Mouse (Mus musculus) neural tube, embryonic 13.5 days (tissue): ENCODE measurements around the gene Pla2g6. TPM values are rescaled to one million over a fixed set of nuclear protein-coding genes. Genes with fewer than 3 reads are reported as not detected.

Experiments used
- ATAC-seq: fragments of 200-750 bp; cut with Nextera tagmentation; 2 replicates; pipeline ENCODE4 v1.8.0; 2017; ENCODE audit warnings: low read depth, mild to moderate bottlenecking, moderate TSS enrichment, moderate library complexity
- H3K27ac ChIP-seq: fragments of 300-500 bp; sonication (generic); replicated peaks from 2 replicates; pipeline ENCODE4 v1.5.1; 2015; ENCODE audit warnings: moderate library complexity, mild to moderate bottlenecking, inconsistent platforms
- H3K27me3 ChIP-seq: fragments of 300-500 bp; sonication (generic); 2 replicates; pipeline ENCODE4 v1.6.1; 2015; ENCODE audit warnings: mild to moderate bottlenecking, inconsistent platforms
- H3K36me3 ChIP-seq: fragments of 300-500 bp; sonication (generic); 2 replicates; pipeline ENCODE4 v1.6.1; 2015; ENCODE audit warnings: mild to moderate bottlenecking, inconsistent platforms
- H3K4me1 ChIP-seq: fragments of 300-500 bp; sonication (generic); replicated peaks from 2 replicates; pipeline ENCODE4 v1.6.1; 2015; ENCODE audit warnings: inconsistent platforms
- H3K4me2 ChIP-seq: fragments of 300-500 bp; sonication (generic); 2 replicates; pipeline ENCODE4 v1.6.1; 2015; ENCODE audit warnings: inconsistent platforms, mild to moderate bottlenecking, moderate library complexity
- H3K4me3 ChIP-seq: fragments of 300-500 bp; sonication (generic); 2 replicates; pipeline ENCODE4 v1.5.1; 2015; ENCODE audit warnings: mild to moderate bottlenecking, inconsistent platforms
- H3K9ac ChIP-seq: fragments of 300-500 bp; sonication (generic); 2 replicates; pipeline ENCODE4 v1.6.1; 2015; ENCODE audit warnings: moderate library complexity, mild to moderate bottlenecking, inconsistent platforms
- H3K9me3 ChIP-seq: fragments of 300-500 bp; sonication (generic); 2 replicates; pipeline ENCODE4 v1.6.1; 2016; ENCODE audit warnings: inconsistent platforms
- WGBS: fragments of 180-500 bp; shearing (Covaris S2); methylation state at CpG from one replicate; pipeline ENCODE4 v1.1.7; 2015; 5-methylcytosine and 5-hydroxymethylcytosine counted together
- polyA plus RNA-seq: library from polyadenylated mRNA; unstranded; fragments of >200 nt; fragmentation: Nextera tagmentation; extraction: Ambion mirVana; gene quantifications from 2 replicates; pipeline ENCODE4 v1.2.1, GENCODE M21; 2015

The Pla2g6 gene
- polyA plus RNA-seq, 1 experiment from 2014 or later, result 34.1 TPM

DNA sequence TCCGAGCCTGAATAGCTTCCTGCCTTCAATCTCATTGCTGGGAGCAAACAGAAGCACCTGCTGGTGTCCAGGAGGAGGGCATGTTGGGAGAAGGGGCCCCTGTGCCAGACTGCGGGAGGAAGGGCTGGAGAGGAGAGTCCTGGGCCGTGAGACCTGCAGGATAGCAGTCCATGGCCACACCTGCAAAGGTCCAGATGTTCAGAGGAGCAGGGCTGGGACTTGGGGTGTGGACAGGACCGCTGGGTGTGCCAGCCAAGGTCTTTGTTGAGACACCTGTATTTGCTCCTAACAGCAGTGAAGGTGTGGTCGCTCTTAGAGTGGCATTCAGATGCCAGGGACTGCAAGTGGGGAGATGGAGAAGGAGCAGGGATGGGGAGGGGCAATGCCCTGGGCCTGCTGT is 45.8 kb downstream of the Pla2g6 start:
- Histone ChIP-seq H3K9ac (no peak overlapping the region), H3K27me3 (no peaks in the 10 kb centered on the region), H3K36me3 (peaks cover 16% of the 10 kb centered on the region; the same call in 1 of the 2 replicates), H3K9me3 (no peaks in the 10 kb centered on the region), H3K27ac (no peak overlapping the region), H3K4me1 (no peaks in the 10 kb centered on the region), H3K4me3 (no peak overlapping the region), H3K4me2 (no peak overlapping the region)
- 74% methylated on average over 5 of the region's 5 CpGs for WGBS
- ATAC-seq, result no peak

DNA sequence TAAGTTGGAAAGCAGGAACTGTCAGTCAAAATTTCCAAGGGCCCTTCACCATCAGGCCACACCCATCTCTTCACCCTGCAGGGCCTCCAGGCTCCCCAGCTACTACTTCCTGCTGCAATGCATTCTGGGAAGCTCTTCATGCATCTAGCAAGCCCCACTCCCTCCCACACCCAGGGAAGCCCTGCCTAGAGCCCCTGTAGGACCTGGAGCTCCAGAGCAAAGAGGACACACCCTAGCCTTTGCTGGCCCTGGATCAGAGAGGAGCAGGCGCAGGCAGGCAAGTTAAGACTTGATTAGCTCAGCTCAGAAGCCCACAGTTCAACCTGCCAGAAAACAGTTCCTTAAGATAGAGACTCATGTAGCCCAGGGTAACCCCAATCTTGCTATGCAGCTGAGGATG is 46.8 kb downstream of the Pla2g6 start:
- WGBS, result 90% methylated on average over 1 of the region's 1 CpGs
- H3K9ac ChIP-seq, result no peak overlapping the region
- no peaks in the 10 kb centered on the region for H3K9me3 ChIP-seq
- peaks cover 7% of the 10 kb centered on the region; the same call in 1 of the 2 replicates for H3K36me3 ChIP-seq
- no peaks in the 10 kb centered on the region for H3K27me3 ChIP-seq
- H3K27ac ChIP-seq, result no peak overlapping the region
- ATAC-seq, result no peak
- no peak overlapping the region for H3K4me2 ChIP-seq
- no peaks in the 10 kb centered on the region for H3K4me1 ChIP-seq
- no peak overlapping the region for H3K4me3 ChIP-seq

DNA sequence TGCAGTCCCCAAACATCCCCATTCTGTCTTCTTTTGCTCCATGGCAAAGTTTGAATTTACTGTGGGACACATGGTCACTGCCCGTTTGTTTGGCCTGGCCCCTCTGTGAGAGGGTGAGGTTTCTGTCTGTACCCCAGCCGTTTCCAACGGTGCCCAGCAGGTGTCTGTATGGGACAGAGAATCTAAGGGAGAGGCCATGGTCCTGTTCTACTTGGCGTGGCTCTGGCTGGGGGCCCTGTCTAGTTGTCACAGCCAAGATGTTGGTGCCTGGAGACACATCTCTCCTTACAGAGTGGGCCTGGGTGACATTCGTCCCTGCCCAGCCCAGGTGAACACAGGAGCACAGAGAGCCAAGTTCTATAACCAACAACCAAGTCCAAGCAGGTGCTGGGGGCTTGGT is 47.3 kb downstream of the Pla2g6 start:
- H3K4me1 ChIP-seq, result no peaks in the 10 kb centered on the region
- H3K27me3 ChIP-seq, result no peaks in the 10 kb centered on the region
- ATAC-seq, result no peak
- H3K36me3 ChIP-seq, result peaks cover 2% of the 10 kb centered on the region; the same call in 1 of the 2 replicates
- H3K4me3 ChIP-seq, result no peak overlapping the region
- no peaks in the 10 kb centered on the region for H3K9me3 ChIP-seq
- no peak overlapping the region for H3K4me2 ChIP-seq
- no peak overlapping the region for H3K27ac ChIP-seq
- 58% methylated on average over 5 of the region's 5 CpGs for WGBS
- no peak overlapping the region for H3K9ac ChIP-seq

DNA sequence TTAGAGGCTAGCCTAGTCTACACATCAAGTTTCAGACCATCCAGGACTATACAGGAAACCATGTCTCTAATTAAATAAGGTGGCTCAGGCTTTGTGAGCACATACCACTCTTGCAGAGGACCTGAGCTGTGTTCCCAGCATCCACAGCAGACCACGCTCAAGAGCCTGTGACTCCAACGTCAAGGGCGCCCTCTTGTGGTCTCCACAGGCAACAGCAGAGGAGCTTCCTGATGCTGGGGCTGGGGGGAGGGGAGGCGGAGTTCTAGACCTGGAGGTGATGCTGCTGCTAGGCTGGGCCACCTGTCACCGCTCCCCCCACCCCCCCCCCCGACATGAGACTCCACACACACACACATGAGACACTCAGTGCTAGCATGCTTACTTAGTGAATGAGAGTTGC is 48.0 kb downstream of the Pla2g6 start:
- Histone ChIP-seq H3K27me3 (no peaks in the 10 kb centered on the region), H3K9me3 (no peaks in the 10 kb centered on the region)
- 29% methylated on average over 6 of the region's 6 CpGs for WGBS

DNA sequence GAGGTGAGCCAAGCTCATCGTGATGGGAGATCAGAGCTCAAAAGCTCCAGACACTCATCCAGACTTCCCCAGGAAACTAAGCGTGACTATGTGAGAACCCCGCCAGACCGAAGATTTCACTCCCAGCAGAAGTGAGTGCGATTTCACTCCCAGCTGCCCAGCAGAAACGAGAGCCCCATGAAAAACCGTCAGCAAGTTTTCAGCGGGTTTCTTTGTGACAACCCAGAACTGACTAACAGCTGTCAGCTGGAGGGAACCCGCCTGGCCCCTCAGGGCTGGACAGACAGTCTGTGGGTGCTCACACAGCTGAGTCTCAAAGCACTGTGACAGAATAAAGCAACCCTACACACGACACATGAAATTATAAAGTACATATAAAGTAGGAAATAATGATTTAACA is 50.5 kb downstream of the Pla2g6 start:
- Histone ChIP-seq H3K9ac (no peak overlapping the region), H3K36me3 (no peaks in the 10 kb centered on the region), H3K4me3 (no peak overlapping the region), H3K9me3 (no peaks in the 10 kb centered on the region), H3K4me2 (no peak overlapping the region), H3K27me3 (no peaks in the 10 kb centered on the region), H3K4me1 (peaks cover 6% of the 10 kb centered on the region), H3K27ac (no peak overlapping the region)
- no peak for ATAC-seq
- 63% methylated on average over 10 of the region's 10 CpGs for WGBS

More for the DNA sequence above, 48.0 kb downstream of the Pla2g6 start:
- no peak overlapping the region for H3K4me2 ChIP-seq
- ATAC-seq, result no peak
- no peak overlapping the region for H3K4me3 ChIP-seq
- H3K36me3 ChIP-seq, result no peaks in the 10 kb centered on the region
- H3K9ac ChIP-seq, result no peak overlapping the region
- no peak overlapping the region for H3K27ac ChIP-seq
- H3K4me1 ChIP-seq, result no peaks in the 10 kb centered on the region

DNA sequence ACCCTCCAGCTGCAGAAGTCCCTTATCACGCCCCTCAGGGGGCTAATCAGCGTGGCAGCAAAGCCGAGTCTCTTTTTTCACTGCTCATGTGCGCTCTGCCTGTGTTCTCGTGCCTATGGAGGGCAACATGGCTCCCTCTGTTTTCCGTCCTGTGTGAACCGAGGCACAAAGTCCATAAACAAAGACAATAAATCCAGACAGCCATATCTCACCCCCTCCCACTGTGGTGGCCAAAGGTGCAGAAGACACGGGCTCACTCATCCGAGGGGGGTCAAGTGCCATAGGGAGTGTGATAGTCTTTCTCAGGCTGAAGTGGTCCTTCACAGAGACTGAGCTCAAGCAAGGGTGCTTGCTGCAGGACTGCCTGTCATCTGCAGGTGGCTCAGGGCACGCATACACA is 55.2 kb downstream of the Pla2g6 start:
- 40% methylated on average over 10 of the region's 10 CpGs for WGBS
- Histone ChIP-seq H3K36me3 (no peaks in the 10 kb centered on the region), H3K4me3 (no peak overlapping the region), H3K9me3 (no peaks in the 10 kb centered on the region), H3K27me3 (peaks cover 5% of the 10 kb centered on the region; the same call in 1 of the 2 replicates), H3K4me2 (no peak overlapping the region), H3K27ac (no peak overlapping the region), H3K9ac (no peak overlapping the region), H3K4me1 (peaks cover 21% of the 10 kb centered on the region)
- no peak for ATAC-seq

DNA sequence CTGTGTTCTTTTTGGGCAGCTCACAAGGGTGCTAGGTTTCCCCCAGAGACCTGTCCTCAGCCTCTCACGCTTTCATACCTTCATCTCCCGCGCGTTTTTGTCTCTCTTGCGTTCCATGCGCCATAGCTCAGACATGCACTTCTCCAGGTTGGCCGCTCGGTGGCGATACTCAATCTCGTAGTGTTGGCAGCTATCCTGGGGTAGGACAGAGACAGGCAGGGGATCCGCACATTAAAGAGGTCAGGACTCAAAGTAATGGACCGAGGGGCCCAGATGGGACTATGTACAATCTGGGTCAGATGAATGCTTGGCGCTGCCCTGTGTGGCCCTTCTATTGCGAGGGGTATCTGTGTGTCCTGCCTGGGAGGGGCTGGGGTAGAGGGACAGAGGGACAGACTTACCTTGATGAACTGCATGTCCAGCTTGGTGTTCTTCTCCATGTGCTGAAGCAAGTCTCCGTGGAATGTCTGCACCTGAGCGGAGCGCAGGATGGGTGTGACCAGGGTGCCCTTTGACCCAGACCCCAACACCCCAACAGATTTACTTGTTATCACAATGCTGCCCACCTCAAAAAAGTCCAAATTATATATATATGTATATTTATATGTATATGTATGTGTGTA is 57.0 kb downstream of the Pla2g6 start:
- Histone ChIP-seq H3K27me3 (peaks cover 5% of the 10 kb centered on the region; the same call in 1 of the 2 replicates), H3K9me3 (no peaks in the 10 kb centered on the region), H3K27ac (no peak overlapping the region), H3K4me3 (peak overlapping the region; percentile 36), H3K9ac (peak overlapping the region; percentile 35), H3K4me2 (peak overlapping the region; percentile 73), H3K4me1 (peaks cover 21% of the 10 kb centered on the region), H3K36me3 (no peaks in the 10 kb centered on the region)
- 16% methylated on average over 17 of the region's 17 CpGs for WGBS
- ATAC-seq, result peak; percentile 60

DNA sequence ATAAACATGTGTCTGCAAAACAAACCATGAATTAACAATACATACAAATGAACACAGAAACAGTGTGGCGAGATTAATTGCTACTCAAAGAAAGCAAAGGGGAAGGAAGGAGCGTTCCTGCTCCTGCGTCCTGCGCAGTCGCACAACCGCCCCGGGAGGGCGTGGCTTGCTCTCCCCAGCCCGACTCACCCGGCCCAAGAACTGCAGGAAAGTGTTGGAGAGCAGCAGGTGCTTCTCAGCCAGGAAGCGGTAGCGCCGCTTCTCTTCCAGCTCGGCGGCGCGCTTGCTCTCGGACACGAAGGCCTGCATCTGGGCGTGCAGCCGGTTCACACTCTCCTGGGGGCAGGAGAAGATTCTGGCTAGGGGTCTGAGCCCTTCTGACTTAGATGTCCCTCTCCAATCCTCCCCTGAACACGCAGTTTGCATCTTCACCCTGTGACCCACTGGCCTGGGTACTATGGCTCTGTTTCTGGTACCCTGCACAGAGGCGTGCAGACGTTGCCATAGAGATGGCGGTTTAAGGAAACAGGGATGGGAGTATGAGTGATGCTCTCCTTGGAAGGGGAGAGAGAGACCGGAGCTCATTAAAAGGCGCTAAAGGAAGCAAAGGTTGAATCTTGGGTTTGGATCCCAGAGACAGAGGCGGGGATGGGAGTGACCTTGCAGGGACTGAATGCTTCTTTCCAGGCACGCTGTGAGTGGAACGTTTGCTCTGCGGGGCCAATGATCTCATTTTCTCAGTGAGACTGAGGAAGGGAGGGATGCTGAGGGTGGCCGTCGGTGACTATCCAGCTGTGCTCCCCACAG is 57.7 kb downstream of the Pla2g6 start:
- H3K36me3 ChIP-seq, result no peaks in the 10 kb centered on the region
- no peak overlapping the region for H3K27ac ChIP-seq
- H3K9me3 ChIP-seq, result no peaks in the 10 kb centered on the region
- peaks cover 21% of the 10 kb centered on the region for H3K4me1 ChIP-seq
- peak overlapping the region; percentile 36 for H3K4me3 ChIP-seq
- peaks cover 5% of the 10 kb centered on the region; the same call in 1 of the 2 replicates for H3K27me3 ChIP-seq
- peak; percentile 83 for ATAC-seq
- H3K9ac ChIP-seq, result peak overlapping the region; percentile 35
- peak overlapping the region; percentile 73 for H3K4me2 ChIP-seq
- WGBS, result under 1% methylated on average over 33 of the region's 33 CpGs

DNA sequence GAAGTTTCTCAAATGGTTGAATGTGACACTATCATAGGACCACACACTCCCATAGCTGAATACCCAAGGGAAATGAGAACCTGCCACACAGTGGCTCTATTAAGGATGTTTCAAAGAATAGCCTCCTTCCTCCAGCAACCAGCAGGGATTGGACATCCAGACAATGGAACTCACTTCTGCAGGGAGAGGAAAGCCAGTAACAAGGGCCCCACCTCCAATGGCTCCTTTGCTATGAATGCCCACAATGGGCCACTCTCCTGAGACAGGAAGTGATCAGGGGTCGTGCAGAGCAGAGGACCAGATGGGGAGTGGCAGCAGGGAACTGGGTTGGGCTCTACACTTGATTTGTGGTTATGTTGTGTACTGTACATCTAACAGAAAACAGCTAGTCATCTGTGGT is 59.7 kb downstream of the Pla2g6 start:
- Histone ChIP-seq H3K4me1 (peaks cover 21% of the 10 kb centered on the region), H3K4me2 (no peak overlapping the region), H3K36me3 (no peaks in the 10 kb centered on the region), H3K9ac (no peak overlapping the region), H3K27me3 (peaks cover 16% of the 10 kb centered on the region), H3K27ac (no peak overlapping the region), H3K4me3 (no peak overlapping the region), H3K9me3 (no peaks in the 10 kb centered on the region)
- 21% methylated on average over 1 of the region's 1 CpGs for WGBS
- no peak for ATAC-seq

DNA sequence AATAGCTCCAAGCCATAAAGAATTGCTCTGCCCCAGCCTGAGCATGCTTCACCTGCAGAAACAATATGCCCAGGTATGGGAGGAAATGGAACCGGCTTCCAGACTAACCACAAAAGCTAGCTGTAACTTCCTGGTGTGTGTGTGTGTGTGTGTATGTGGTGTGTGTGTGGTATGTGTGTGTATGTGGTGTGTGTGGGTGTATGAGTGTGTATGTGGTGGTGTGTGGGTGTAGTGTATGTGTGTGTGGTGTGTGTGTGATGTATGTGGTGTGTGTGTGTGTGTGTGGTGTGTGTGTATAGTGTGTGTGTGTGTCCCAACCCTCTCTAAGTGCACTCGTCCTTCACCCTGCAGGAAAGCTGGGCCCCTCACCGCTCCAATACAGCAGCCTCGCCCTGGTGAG is 62.8 kb downstream of the Pla2g6 start:
- no peak for ATAC-seq
- Histone ChIP-seq H3K27ac (no peak overlapping the region), H3K9ac (no peak overlapping the region), H3K4me2 (no peak overlapping the region), H3K36me3 (no peaks in the 10 kb centered on the region), H3K27me3 (peaks cover 48% of the 10 kb centered on the region), H3K4me3 (no peak overlapping the region), H3K4me1 (peaks cover 23% of the 10 kb centered on the region), H3K9me3 (no peaks in the 10 kb centered on the region)
- WGBS, result 78% methylated on average over 4 of the region's 4 CpGs

DNA sequence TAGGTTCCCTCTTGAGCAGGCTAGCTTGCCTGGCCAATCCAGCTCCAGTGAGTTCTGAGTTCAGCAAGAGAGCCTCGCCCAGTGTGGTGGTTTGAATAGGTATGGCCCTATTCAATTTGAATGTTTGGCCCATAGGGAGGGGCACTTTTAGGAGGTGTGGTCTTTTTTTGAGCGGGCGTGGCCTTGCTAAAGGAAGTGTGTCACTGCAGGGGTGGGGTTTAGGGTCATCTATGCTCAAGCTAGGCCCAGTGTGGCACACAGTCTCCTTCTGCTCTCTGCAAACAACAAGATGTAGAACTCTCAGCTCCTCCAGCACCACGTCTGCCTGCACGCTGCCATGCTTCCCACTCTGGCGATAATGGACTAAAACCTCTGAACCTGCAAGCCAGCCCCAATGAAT is 64.5 kb downstream of the Pla2g6 start:
- Histone ChIP-seq H3K27me3 (peaks cover 59% of the 10 kb centered on the region), H3K4me1 (peaks cover 19% of the 10 kb centered on the region), H3K9me3 (no peaks in the 10 kb centered on the region), H3K9ac (no peak overlapping the region), H3K4me3 (no peak overlapping the region), H3K27ac (no peak overlapping the region), H3K4me2 (no peak overlapping the region), H3K36me3 (no peaks in the 10 kb centered on the region)
- ATAC-seq, result no peak
- WGBS, result 92% methylated on average over 6 of the region's 6 CpGs

DNA sequence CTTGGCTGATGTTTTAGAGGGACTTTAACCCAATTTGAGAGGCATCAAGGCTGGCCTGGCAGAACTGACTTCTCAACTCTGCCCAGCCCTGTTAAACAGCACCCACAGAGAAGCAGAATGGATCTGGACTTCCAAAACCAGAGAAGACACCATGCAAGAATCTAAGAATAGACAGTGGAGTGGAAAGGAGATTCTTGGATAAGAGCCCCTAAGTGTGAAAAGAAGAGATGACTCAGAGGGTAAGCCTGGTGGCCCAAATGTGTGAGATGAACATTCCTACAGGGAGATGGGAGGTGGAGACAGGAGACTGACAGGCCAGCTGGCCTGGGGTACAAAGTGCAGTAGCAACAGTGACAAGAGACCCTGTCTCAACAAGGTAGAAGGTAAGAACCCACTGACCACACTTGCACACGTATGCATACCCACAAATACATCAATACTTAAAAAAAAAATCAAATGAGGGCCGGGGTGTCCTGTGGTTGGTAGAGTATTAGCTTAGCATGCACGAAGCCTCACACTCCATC is 65.3 kb downstream of the Pla2g6 start:
- Histone ChIP-seq H3K9me3 (no peaks in the 10 kb centered on the region), H3K27ac (no peak overlapping the region), H3K4me3 (no peak overlapping the region), H3K4me2 (0 out of 2 replicates have a peak overlapping the region, but pooled peaks have one; percentile 99), H3K36me3 (no peaks in the 10 kb centered on the region), H3K9ac (peak overlapping the region; percentile 23; the same call in 1 of the 2 replicates), H3K4me1 (peaks cover 19% of the 10 kb centered on the region), H3K27me3 (peaks cover 64% of the 10 kb centered on the region)
- no peak for ATAC-seq
- WGBS, result 93% methylated on average over 3 of the region's 3 CpGs
